Mouse (Mus musculus): Measurements from ENCODE around the gene Ankrd33b.
A peak's percentile ranks its signal among the peaks of the same experiment; 100 is the strongest.

- peak; percentile 62; the same call in 1 of the 2 replicates for TF ChIP-seq TBP (conservative IDR thresholded peaks at IDR 0.05; ENCODE audit: low read depth, low read length)
- no peak for TF ChIP-seq CTCF (conservative IDR thresholded peaks at IDR 0.05 in 1 of 2, IDR thresholded peaks at IDR 0.05 in 1 of 2; ENCODE audit: low read depth in 2 of 2, low read length in 2 of 2)
- TF ChIP-seq ZC3H11A (IDR thresholded peaks at IDR 0.05; ENCODE audit: low read depth, low read length), result no peak
- no peak; the same call in none of the 2 replicates for TF ChIP-seq EP300 (IDR thresholded peaks at IDR 0.05; ENCODE audit: low read length)
- peak; percentile 85 for TF ChIP-seq POLR2A (IDR thresholded peaks at IDR 0.05; ENCODE audit: low read depth, low read length)
- TF ChIP-seq NRF1 (IDR thresholded peaks at IDR 0.05; ENCODE audit: low read depth, low read length), result peak; percentile 49; the same call in 1 of the 2 replicates
- TF ChIP-seq CHD1 (IDR thresholded peaks at IDR 0.05; ENCODE audit: low read depth, low read length), result no peak
- peak; percentile 69 for TF ChIP-seq TCF12 (IDR thresholded peaks at IDR 0.05; ENCODE audit: low read depth, low read length)
- no peak for TF ChIP-seq GABPA (IDR thresholded peaks at IDR 0.05; ENCODE audit: insufficient replicate concordance, low read depth, low read length)
- TF ChIP-seq MYC (IDR thresholded peaks at IDR 0.05; ENCODE audit: low read depth, low read length), result no peak
- TF ChIP-seq ZNF384 (IDR thresholded peaks at IDR 0.05; ENCODE audit: low read depth, low read length), result no peak
- TF ChIP-seq ELF1 (IDR thresholded peaks at IDR 0.05; ENCODE audit: low read depth, low read length), result no peak
These were observed at the start of gene Ankrd33b for GRCm38 (mm10) chr15:31367481-31368200.
